Mouse (Mus musculus): Measurements from ENCODE around the gene Frmd4b.
"Not testable (repeated sequence)": the region's sequence is repeated elsewhere in the genome, so short reads cannot be mapped to it uniquely, and the experiment has no call there.

The Frmd4b gene

DNA sequence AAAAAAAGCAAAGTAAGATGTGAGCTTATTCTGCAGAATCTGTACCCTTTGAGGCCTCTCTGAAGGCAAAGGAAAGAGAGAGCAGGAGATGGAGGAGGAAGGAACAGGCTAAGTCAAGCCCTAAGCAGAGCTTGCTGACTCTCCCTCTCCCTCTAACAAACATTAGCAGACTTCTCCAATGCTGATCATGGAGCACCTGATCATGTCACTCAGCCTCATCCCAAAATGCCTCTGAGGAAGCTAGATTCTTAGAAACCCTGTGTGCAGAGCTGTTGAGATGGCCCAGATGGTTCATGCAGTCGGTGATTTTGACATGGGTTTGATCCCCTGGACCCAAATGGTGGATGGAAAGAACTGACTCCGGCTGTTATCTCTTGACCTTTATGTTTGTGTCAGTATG, 350.2 kb downstream of the Frmd4b start:
- intact Hi-C loops (cut with DNase I): no loop called here

DNA sequence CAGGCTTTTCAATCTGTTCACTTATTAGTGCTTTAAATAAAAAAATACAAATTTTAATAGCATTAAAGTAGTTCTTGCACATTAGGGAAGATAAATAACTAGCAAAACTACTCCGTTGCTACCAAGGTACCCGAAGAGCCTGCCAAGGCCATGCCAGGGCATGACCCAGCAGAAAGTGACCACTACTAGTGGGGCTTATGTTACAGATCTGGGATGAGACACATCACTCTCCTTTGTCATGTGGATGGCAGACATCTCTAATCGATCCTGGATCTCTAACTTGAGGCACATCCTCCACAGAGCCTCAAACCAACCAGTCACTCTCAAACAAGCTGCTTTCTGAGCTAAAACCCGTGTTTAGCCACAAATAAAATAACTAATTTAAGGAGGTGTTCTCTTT, 350.7 kb downstream of the Frmd4b start:
- intact Hi-C loops (cut with DNase I): no loop called here

DNA sequence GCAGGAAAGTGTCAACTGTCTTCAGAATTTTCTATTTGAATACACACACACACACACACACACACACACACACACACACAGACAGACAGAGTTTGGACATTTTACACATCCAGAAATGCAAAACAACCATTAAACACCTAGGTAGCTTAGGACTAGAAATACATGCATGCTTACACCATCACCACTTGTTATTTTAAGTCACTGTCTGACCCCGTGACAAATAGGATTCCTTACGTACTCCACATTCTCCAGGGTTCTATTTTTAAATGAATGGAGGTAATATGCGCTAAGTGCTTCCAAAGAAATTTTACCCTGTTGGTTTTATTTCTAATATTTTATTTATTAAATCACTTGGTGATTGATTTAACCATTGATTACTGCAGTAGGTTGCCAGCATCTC, 351.6 kb downstream of the Frmd4b start:
- intact Hi-C loops (cut with DNase I): no loop called here

DNA sequence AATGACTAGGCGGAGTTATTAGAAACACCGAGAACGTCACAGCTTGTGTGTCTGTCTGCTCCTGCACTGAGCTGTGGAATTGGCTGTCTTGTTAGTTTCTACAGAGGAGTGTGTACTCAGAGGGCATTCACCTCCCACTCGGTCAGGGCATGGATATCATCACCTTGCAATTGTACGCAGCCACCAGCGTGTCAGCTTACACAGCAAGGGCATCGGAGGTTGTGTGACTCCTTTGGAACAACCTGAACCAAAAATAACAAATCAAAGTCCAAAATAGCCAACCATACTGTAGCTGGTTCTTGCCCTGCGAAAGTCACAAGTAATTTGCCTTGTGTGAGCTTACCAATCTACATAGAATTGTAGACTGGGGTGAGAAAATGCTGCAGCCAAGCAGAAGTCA, 352.1 kb downstream of the Frmd4b start:
- intact Hi-C loops (cut with DNase I): no loop called here

DNA sequence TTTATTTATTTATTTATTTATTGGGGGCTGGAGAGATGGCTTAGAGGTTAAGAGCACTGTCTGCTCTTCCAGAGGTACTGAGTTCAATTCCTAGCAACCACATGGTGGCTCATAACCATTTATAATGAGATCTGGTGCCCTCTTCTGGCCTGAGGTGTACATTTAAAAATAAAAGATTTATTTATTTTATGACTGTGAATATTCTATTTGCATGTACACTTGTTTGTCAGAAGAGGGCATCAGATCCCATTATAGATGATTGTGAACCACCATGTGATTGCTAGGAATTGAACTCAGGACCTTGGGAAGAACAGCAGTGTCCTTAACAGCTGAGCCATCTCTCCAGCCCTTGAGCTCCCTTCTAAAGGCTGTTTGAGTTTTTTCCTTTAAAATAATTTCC, 353.6 kb downstream of the Frmd4b start:
- intact Hi-C loops (cut with DNase I): not testable (repeated sequence)

DNA sequence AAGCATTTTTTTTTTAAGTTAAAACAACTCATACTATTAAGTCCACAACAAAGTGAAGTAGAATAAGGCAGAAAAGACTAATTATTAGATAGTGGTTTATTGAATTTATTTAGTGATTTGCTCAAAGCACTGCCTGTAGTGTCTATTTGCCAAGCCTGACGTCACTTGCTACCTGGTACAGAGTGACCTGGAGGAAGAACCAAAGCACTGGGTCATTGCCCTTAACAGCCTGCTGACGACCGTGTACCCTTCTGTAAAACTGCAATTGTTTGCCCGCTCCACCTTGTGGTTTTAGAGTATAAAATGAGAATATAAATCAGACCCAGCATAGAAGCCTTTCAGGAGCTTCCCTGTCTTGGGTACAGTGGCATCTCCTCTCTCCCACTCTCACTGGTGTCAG, 355.1 kb downstream of the Frmd4b start:
- intact Hi-C loops (cut with DNase I): no loop called here

DNA sequence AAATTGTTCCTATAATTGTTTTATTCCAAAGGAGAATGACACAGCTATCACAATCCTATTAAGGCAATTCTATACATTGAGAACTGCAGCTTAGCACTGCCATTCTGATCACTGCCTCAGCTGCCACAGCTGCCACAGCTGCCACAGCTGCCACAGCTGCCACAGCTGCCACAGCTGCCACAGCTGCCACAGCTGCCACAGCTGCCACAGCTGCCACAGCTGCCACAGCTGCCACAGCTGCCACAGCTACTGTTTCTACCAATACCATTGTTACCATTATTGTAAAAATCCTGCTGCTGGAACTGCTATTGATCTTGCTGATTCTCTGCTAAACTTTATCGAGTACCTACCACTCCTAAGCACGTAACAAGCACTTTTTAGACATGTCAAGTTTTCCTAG, 357.4 kb downstream of the Frmd4b start:
- intact Hi-C loops (cut with DNase I): not testable (repeated sequence)

DNA sequence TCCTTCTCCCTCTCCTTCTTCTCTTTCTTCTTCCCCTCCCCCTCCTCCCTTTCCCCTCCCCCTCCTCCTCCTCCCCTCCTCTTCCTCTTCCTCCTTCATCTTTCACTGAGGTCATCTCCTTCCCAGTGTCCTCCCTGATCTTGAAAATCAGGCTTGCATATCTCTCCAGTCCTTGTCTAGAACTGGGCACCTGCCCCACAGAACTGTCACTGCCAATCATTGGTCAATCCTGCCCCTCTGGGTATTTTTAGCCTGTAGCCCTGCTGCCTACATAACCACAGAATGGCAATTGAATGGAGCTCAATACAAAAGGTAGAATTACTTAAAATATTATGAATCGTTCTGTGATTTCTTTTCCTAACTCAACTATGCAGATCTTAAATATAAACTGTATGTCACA, 358.9 kb downstream of the Frmd4b start:
- intact Hi-C loops (cut with DNase I): no loop called here

DNA sequence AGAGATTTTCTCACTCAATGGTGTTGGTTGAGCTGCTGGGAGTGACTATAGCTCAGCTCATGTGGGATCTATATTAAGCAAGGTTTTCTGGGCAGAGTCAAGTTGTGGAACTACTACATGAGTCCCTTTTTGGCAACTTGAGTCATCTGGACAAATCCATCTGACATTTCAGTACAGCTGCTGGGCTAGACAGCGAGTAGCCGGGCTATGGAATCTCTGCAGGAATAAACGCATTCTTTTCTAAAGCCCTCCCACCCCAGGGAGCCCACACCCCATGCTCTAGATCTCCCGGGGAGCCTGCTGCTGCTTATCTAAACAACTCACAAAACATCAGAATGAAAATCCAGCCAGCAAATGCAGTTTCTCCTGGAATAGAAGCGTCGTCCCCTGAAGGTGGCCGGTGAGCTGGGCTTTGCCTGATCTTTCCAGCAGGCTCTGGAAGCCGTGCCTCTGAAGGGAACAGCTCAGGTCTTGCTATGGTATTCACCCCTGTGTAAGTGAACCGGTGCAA, 364.6 kb downstream of the Frmd4b start, which contains the start of gene Lmod3:
TSS of gene Lmod3 (minus strand) at position 49 of the 511 bp plus-strand sequence.
- intact Hi-C loops (cut with DNase I): loop anchor here (5.0 kb wide), 1 partner anchor 275 kb away; no protein-coding TSS in a partner anchor

DNA sequence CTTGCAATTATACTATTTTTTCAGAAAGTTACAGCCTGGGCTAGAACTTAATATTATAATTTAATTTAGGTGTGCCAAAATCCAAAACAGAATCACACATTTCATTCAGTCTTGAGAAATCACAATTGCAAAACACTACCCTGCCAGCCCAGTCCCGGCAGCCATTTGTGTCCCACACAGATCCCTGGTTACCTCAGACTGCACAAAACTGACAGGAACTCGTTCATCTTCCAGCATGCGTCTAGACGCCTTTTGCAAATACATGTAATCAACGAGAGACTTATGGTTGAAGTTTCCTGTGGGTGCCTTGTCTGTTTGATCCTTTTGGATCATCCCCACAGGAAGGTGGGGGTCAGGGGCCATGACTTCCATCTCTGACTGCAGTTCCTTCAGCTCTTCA, 365.3 kb downstream of the Frmd4b start:
- intact Hi-C loops (cut with DNase I): loop anchor here (5.0 kb wide), 1 partner anchor 275 kb away; no protein-coding TSS in a partner anchor

DNA sequence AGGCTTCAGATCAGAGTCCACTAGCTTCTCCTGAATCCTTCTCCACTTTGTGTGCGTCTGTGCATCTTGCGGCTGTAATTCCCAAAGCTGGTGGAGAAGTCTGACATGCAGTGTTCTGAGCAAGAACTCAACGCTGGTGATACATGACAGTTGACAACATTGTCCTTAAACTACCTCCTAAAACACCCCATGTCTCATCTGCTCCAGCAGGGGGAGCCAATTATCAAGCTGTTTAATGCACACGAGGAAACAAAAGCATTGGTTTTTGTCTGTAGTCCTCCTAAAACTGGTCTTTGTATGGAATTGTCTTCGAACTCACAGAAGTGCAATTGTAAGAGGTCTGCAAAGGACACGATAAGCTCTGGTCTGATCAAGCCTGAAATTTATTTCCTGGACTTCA, 366.4 kb downstream of the Frmd4b start:
- intact Hi-C loops (cut with DNase I): loop anchor here (5.0 kb wide), 1 partner anchor 276 kb away; no protein-coding TSS in a partner anchor

DNA sequence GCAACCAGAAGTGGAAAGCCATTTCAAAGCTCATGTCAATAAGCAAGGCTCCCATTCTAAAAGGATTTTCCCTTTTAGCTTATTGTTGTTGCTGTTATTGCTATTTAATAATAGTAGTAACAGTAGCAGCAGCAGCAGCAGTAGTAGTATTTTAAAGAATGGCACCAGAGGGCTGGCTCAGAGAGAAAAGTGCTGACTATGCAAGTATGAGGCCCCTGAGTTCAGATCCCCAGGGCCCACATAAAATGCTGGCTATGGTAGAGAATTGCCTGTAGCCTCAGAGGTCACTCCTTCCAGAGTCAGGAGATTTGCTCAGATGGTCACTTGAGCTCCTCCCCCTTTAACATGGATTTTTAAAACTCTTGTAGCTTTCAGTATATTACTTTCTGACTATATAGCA, 372.1 kb downstream of the Frmd4b start:
- intact Hi-C loops (cut with DNase I): no loop called here

DNA sequence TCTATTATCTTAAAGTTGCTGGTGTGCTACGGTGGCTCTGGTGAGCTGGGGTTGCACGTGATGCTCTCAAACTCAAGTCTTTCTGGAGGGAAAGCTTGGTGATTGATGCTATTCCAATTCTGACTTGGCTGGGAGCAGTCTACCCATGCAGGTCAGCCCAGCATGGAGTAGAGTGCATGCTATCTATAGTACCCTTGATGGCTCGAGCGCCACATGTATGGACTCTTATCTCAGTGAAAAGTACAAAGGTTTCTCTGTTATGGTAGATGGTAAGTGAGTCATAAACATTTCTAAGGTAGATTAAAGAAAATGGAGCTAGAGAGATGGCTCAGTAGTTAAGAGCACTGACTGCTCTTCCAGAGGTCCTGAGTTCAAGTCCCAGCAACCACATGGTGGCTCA, 374.8 kb downstream of the Frmd4b start:
- intact Hi-C loops (cut with DNase I): no loop called here

DNA sequence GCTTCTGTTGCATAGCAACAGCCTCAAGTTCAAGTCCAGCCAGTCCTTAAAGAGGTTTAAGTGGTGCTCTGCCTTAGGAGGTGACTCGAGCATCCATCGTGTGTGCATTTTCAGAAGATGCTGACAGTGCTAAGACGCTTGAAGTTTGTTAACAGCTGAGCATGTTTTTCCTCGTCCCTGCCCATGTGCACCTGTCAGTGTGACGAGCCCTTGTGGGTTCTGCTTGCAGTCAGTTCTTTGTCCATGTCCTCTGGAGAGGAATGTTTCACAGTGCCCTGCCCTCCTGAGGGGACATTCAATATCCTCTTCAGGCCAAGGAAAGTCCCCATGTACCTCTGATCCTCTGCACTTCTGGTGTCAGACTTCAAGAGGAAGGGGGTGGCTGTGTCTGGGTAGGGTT, 377.2 kb downstream of the Frmd4b start:
- intact Hi-C loops (cut with DNase I): no loop called here

DNA sequence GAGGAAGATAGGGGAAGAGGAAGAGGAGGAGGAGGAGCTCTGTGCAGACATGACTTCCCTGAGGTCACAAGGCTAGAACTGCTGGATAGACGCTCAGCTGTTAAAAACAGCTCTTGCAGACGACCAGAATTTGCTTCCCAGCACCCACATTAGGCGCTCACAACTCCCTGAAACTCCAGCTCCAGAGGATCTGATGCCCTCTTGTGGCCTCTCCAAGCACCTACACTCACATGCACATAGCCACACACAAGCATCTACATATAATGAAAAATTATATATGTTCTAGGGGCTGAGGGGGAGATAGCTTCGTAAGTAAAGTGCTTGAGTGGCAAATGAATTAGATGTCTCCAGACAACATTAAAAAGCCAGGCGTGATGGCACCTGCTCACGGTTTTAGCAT, 378.0 kb downstream of the Frmd4b start:
- intact Hi-C loops (cut with DNase I): no loop called here
